In the genomic region with DNA sequence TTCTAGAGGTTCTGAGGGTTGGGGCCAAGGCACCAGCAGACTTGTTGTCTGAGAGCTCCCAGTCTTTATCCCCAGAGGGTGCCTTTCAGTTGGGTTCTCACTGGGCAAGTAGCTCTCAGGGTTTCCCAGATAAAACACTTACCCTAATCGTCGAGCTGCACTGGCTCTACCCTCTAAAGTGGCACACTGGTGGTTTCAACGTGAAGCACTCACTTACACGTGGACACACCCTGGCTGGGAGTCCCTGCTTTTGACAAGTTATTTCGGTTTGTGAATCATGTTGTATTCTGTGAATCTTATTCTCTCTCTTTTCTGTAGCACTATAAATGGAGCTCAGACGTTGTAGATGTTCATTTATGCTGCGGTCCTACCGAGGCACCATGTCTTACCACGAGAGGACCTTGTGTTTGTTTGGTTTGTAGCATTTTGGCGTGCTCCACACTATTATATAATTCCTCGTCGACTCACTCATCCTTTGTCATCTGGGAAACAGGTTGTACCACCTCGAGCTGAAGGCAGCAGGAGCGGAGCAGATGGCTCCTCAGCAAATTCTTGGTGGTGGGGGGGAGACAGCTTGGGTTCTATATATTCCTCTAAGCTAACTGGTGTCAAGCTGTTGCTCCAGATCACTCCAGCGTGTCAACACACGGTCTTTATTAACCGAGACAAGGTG, we compare ENCODE assay signal across 15 mouse cellular contexts.
DNase-seq lines count a peak whose midpoint lies in the region; ATAC-seq and TF ChIP-seq lines count a peak whose summit lies in the region.
"Had no signal": no experiment of that assay in that cellular context is flagged by ENCODE, and none has a peak within 500 bp of the region (broad histone marks: within the 10 kb centered on the region; RNA-seq: fewer than 3 reads in every experiment).

No protein-coding gene starts in this region.

- no peak for TF ChIP-seq POLR2A in lung, adult 2 months (IDR thresholded peaks at IDR 0.05; ENCODE audit: borderline replicate concordance, extremely low read depth, low read depth, low read length)

- H3K4me2 ChIP-seq in forebrain, postnatal 0 days (ENCODE audit: low read depth): no peak overlapping the region
- no peak overlapping the region for H3K4me2 ChIP-seq in forebrain, embryonic 12.5 days
- H3K4me2 ChIP-seq: embryonic facial prominence, embryonic 15.5 days; lung, embryonic 15.5 days; midbrain, embryonic 11.5 days; neural tube, embryonic 15.5 days had no signal

- no peak overlapping the region for H3K4me3 ChIP-seq in forebrain, postnatal 0 days (ENCODE audit: low read depth, low read length)
- no peak overlapping the region for H3K4me3 ChIP-seq in forebrain, embryonic 12.5 days (replicated peaks)
- no peak overlapping the region for H3K4me3 ChIP-seq in lung, adult 2 months (replicated peaks; ENCODE audit: extremely low read depth, low read depth, low read length)
- H3K4me3 ChIP-seq: embryonic facial prominence, embryonic 15.5 days; gastrocnemius, adult 2 months; lung, embryonic 15.5 days; neural tube, embryonic 15.5 days had no signal

- WGBS in forebrain, postnatal 0 days: 77% methylated on average over 17 of the region's 17 CpGs
- 89% methylated on average over 17 of the region's 17 CpGs for WGBS in forebrain, embryonic 12.5 days
- 71% methylated on average over 17 of the region's 17 CpGs for WGBS in lung, adult 2 months

- H3K9me3 ChIP-seq in forebrain, postnatal 0 days (ENCODE audit: low read length): no peaks in the 10 kb centered on the region
- H3K9me3 ChIP-seq in forebrain, embryonic 12.5 days: no peaks in the 10 kb centered on the region
- H3K9me3 ChIP-seq: embryonic facial prominence, embryonic 15.5 days; lung, embryonic 15.5 days; neural tube, embryonic 15.5 days had no signal

- H3K9ac ChIP-seq in forebrain, postnatal 0 days: no peak overlapping the region
- H3K9ac ChIP-seq in forebrain, embryonic 12.5 days: no peak overlapping the region
- H3K9ac ChIP-seq: embryonic facial prominence, embryonic 15.5 days; lung, embryonic 15.5 days; neural tube, embryonic 15.5 days had no signal

- peak; percentile 6; the same call in 1 of the 2 replicates for ATAC-seq in forebrain, postnatal 0 days
- ATAC-seq in forebrain, embryonic 12.5 days (ENCODE audit: low FRiP score): no peak
- ATAC-seq: inflammation-experienced regulatory T-cells, adult 6 months had no signal

- no peak for TF ChIP-seq CTCF in forebrain, postnatal 0 days (IDR thresholded peaks at IDR 0.05; ENCODE audit: low read depth)
- no peak for TF ChIP-seq CTCF in lung, adult 2 months (IDR thresholded peaks at IDR 0.05; ENCODE audit: insufficient read depth, low read length)

- H3K27ac ChIP-seq in forebrain, postnatal 0 days (ENCODE audit: low read depth, low read length): no peak overlapping the region
- H3K27ac ChIP-seq in forebrain, embryonic 12.5 days: no peak overlapping the region
- H3K27ac ChIP-seq: embryonic facial prominence, embryonic 15.5 days; gastrocnemius, adult 2 months; lung, embryonic 15.5 days; neural tube, embryonic 15.5 days had no signal

- no peaks in the 10 kb centered on the region for H3K36me3 ChIP-seq in forebrain, postnatal 0 days (ENCODE audit: insufficient read depth)
- H3K36me3 ChIP-seq in forebrain, embryonic 12.5 days (replicated peaks): no peaks in the 10 kb centered on the region
- H3K36me3 ChIP-seq: embryonic facial prominence, embryonic 15.5 days; lung, embryonic 15.5 days; neural tube, embryonic 15.5 days had no signal

- DNase-seq in forebrain, postnatal 0 days: peak; percentile 46
- DNase-seq in layer of hippocampus, adult 11-12 months (ENCODE audit: low spot score): peak; percentile 43
- no peak for DNase-seq in layer of hippocampus, adult 9-10 months (ENCODE audit: low spot score)
- peak; percentile 14 for DNase-seq in lung, postnatal 25 days (ENCODE audit: low spot score)
- DNase-seq in lung, adult 2 months: no peak
- peak; percentile 48 for DNase-seq in right cerebral cortex, postnatal 25 days
- no peak for DNase-seq in gastrocnemius, postnatal 25 days
- DNase-seq: gastrocnemius, adult 2 months; heart, adult 18-20 months had no signal

- no peaks in the 10 kb centered on the region for H3K27me3 ChIP-seq in forebrain, postnatal 0 days (ENCODE audit: insufficient read depth, low read length)
- no peaks in the 10 kb centered on the region for H3K27me3 ChIP-seq in forebrain, embryonic 12.5 days
- H3K27me3 ChIP-seq: embryonic facial prominence, embryonic 15.5 days; lung, embryonic 15.5 days; neural tube, embryonic 15.5 days had no signal

- H3K4me1 ChIP-seq in forebrain, postnatal 0 days (ENCODE audit: insufficient read depth): peaks cover 16% of the 10 kb centered on the region
- peaks cover 4% of the 10 kb centered on the region for H3K4me1 ChIP-seq in forebrain, embryonic 12.5 days
- no peaks in the 10 kb centered on the region for H3K4me1 ChIP-seq in lung, adult 2 months (ENCODE audit: control insufficient read depth, insufficient read depth, low read length)
- H3K4me1 ChIP-seq: lung, embryonic 15.5 days had no signal

Comparison
In these comparisons a context has a peak if more than half of its experiments do, and no peak if none do; other contexts are left out.
1. DNase-seq: peak in forebrain, postnatal 0 days (single experiment), layer of hippocampus, adult 11-12 months (single experiment), lung, postnatal 25 days (single experiment) and right cerebral cortex, postnatal 25 days (single experiment); none in layer of hippocampus, adult 9-10 months (single experiment), lung, adult 2 months (single experiment) and gastrocnemius, postnatal 25 days (single experiment).